Mouse (Mus musculus) limb, embryonic 12.5 days (tissue): ENCODE results near the gene Olfr1173. TPM values are rescaled to one million over a fixed set of nuclear protein-coding genes. Genes with fewer than 3 reads are reported as not detected.

ENCODE experiments used
- ATAC-seq: fragments of 200-750 bp; cut with Nextera tagmentation; 2 replicates; pipeline ENCODE4 v1.8.0; 2017; ENCODE audit warnings: low read depth, moderate TSS enrichment; ENCODE audit not compliant: insufficient number of reproducible peaks, insufficient read depth, low FRiP score, low TSS enrichment
- H3K27ac ChIP-seq: fragments of 300-500 bp; sonication (generic); 2 replicates; pipeline ENCODE4 v1.5.1; 2016; ENCODE audit warnings: mild to moderate bottlenecking, moderate library complexity
- H3K27me3 ChIP-seq: fragments of 300-500 bp; sonication (generic); 2 replicates; pipeline ENCODE4 v1.6.1; 2016; ENCODE audit warnings: mild to moderate bottlenecking, moderate library complexity
- H3K36me3 ChIP-seq: fragments of 300-500 bp; sonication (generic); 2 replicates; pipeline ENCODE4 v1.6.1; 2016; ENCODE audit warnings: mild to moderate bottlenecking, moderate library complexity
- H3K4me1 ChIP-seq: fragments of 300-500 bp; sonication (generic); replicated peaks from 2 replicates; pipeline ENCODE4 v1.6.1; 2016
- H3K4me2 ChIP-seq: fragments of 300-500 bp; sonication (generic); 2 replicates; pipeline ENCODE4 v1.6.1; 2016; ENCODE audit warnings: mild to moderate bottlenecking, moderate library complexity
- H3K4me3 ChIP-seq: fragments of 300-500 bp; sonication (generic); replicated peaks from 2 replicates; pipeline ENCODE4 v1.5.1; 2016; ENCODE audit warnings: mild to moderate bottlenecking
- H3K9ac ChIP-seq: fragments of 300-500 bp; sonication (generic); replicated peaks from 2 replicates; pipeline ENCODE4 v1.6.1; 2016; ENCODE audit warnings: mild to moderate bottlenecking, moderate library complexity
- H3K9me3 ChIP-seq: fragments of 300-500 bp; sonication (generic); 2 replicates; pipeline ENCODE4 v1.6.1; 2016; ENCODE audit warnings: mild to moderate bottlenecking, moderate library complexity
- WGBS: fragments of 180-500 bp; shearing (Covaris S2); methylation state at CpG from one replicate; pipeline ENCODE4 v1.1.7; 2016; 5-methylcytosine and 5-hydroxymethylcytosine counted together
- polyA plus RNA-seq: library from polyadenylated mRNA; unstranded; fragments of >200 nt; fragmentation: Nextera tagmentation; extraction: Ambion mirVana; gene quantifications from 2 replicates; pipeline ENCODE4 v1.2.1, GENCODE M21; 2016

The Olfr1173 gene
- not detected in 2 replicates for polyA plus RNA-seq

GRCm38 (mm10) chr2:88279775-88280174, at the start of gene Olfr1173:
Gene Olfr1173 (minus strand): TSS chr2:88279875.
- Histone ChIP-seq H3K9me3 (no peaks in the 10 kb centered on the region), H3K27ac (no peak within 1 kb of the TSS), H3K4me2 (no peak within 1 kb of the TSS), H3K4me1 (no peaks in the 10 kb centered on the region), H3K9ac (no peak within 1 kb of the TSS), H3K4me3 (no peak within 1 kb of the TSS), H3K27me3 (no peaks in the 10 kb centered on the region), H3K36me3 (no peaks in the 10 kb centered on the region)
- no peak for ATAC-seq

GRCm38 (mm10) chr2:88327115-88327514, 47.4 kb upstream of the Olfr1173 start, which contains the start of gene Olfr1175-ps:
Gene Olfr1175-ps (minus strand): TSS chr2:88327215.
- H3K4me2 ChIP-seq = no peak within 1 kb of the TSS
- H3K27me3 ChIP-seq = no peaks in the 10 kb centered on the region
- ATAC-seq = no peak
- H3K9me3 ChIP-seq = no peaks in the 10 kb centered on the region
- H3K36me3 ChIP-seq = no peaks in the 10 kb centered on the region
- no peak within 1 kb of the TSS for H3K9ac ChIP-seq
- H3K27ac ChIP-seq = no peak within 1 kb of the TSS
- 82% methylated on average over 2 of the region's 2 CpGs for WGBS
- H3K4me3 ChIP-seq = no peak within 1 kb of the TSS
- H3K4me1 ChIP-seq = no peaks in the 10 kb centered on the region

- no peak within 1 kb of the TSS for H3K9ac ChIP-seq
- no peaks in the 10 kb centered on the region for H3K4me1 ChIP-seq
- H3K27ac ChIP-seq = no peak within 1 kb of the TSS
- no peaks in the 10 kb centered on the region for H3K27me3 ChIP-seq
- H3K4me3 ChIP-seq = no peak within 1 kb of the TSS
- ATAC-seq = no peak
- H3K4me2 ChIP-seq = no peak within 1 kb of the TSS
- no peaks in the 10 kb centered on the region for H3K9me3 ChIP-seq
- H3K36me3 ChIP-seq = no peaks in the 10 kb centered on the region
- 90% methylated on average over 4 of the region's 4 CpGs for WGBS
Observed at GRCm38 (mm10) chr2:88315035-88315434, 35.4 kb upstream of the Olfr1173 start, which contains the start of gene Olfr1174-ps. Gene Olfr1174-ps (minus strand): TSS chr2:88315135.

GRCm38 (mm10) chr2:88228234-88228633, 51.4 kb downstream of the Olfr1173 start, which contains the start of gene Olfr1170:
Gene Olfr1170 (minus strand): TSS chr2:88228334.
- H3K4me1 ChIP-seq = no peaks in the 10 kb centered on the region
- no peak for ATAC-seq
- no peak within 1 kb of the TSS for H3K4me2 ChIP-seq
- no peaks in the 10 kb centered on the region for H3K27me3 ChIP-seq
- no peak within 1 kb of the TSS for H3K9ac ChIP-seq
- H3K4me3 ChIP-seq = no peak within 1 kb of the TSS
- no peaks in the 10 kb centered on the region for H3K36me3 ChIP-seq
- H3K27ac ChIP-seq = no peak within 1 kb of the TSS
- H3K9me3 ChIP-seq = no peaks in the 10 kb centered on the region
- 86% methylated on average over 1 of the region's 1 CpGs for WGBS

Other genes starting within 250 kb of the Olfr1173 start
- gene Olfr73, start 242.2 kb downstream of the Olfr1173 start, polyA plus RNA-seq = not detected in 2 replicates
- not detected in 2 replicates for gene Olfr1162, start 228.7 kb downstream of the Olfr1173 start, polyA plus RNA-seq
- gene Olfr1163, start 208.0 kb downstream of the Olfr1173 start, polyA plus RNA-seq = not detected in 2 replicates
- not detected in 2 replicates for gene Olfr1164, start 185.9 kb downstream of the Olfr1173 start, polyA plus RNA-seq
- not detected in 2 replicates for gene Olfr1166, start 151.6 kb downstream of the Olfr1173 start, polyA plus RNA-seq
- gene Olfr1167, start 124.7 kb downstream of the Olfr1173 start, polyA plus RNA-seq = not detected in 2 replicates
- gene Olfr1168, start 98.0 kb downstream of the Olfr1173 start, polyA plus RNA-seq = not detected in 2 replicates
- not detected in 2 replicates for gene Olfr1170, start 51.5 kb downstream of the Olfr1173 start, polyA plus RNA-seq
- not detected in 2 replicates for gene Olfr1174-ps, start 35.3 kb upstream of the Olfr1173 start, polyA plus RNA-seq
- not detected in 2 replicates for gene Olfr1175-ps, start 47.3 kb upstream of the Olfr1173 start, polyA plus RNA-seq
- not detected in 2 replicates for gene Olfr1176, start 56.8 kb upstream of the Olfr1173 start, polyA plus RNA-seq
- gene Olfr1177-ps, start 66.6 kb upstream of the Olfr1173 start, polyA plus RNA-seq = not detected in 2 replicates
- gene Olfr1178, start 107.2 kb upstream of the Olfr1173 start, polyA plus RNA-seq = not detected in 2 replicates
- gene Olfr1179, start 126.6 kb upstream of the Olfr1173 start, polyA plus RNA-seq = not detected in 2 replicates
- not detected in 2 replicates for gene Olfr1180, start 139.3 kb upstream of the Olfr1173 start, polyA plus RNA-seq
- gene Olfr1181, start 146.3 kb upstream of the Olfr1173 start, polyA plus RNA-seq = not detected in 2 replicates
- not detected in 2 replicates for gene Gm13757, start 169.3 kb upstream of the Olfr1173 start, polyA plus RNA-seq
- not detected in 2 replicates for gene Olfr1183, start 175.0 kb upstream of the Olfr1173 start, polyA plus RNA-seq
- not detected in 2 replicates for gene Olfr1184, start 203.7 kb upstream of the Olfr1173 start, polyA plus RNA-seq
- gene Olfr1185-ps1, start 213.4 kb upstream of the Olfr1173 start, polyA plus RNA-seq = not detected in 2 replicates
- not detected in 2 replicates for gene Olfr1186, start 238.7 kb upstream of the Olfr1173 start, polyA plus RNA-seq